ENCODE assay signal across 9 mouse cellular contexts in genomic region chr1:182958824-182959223, GRCm38 (mm10). TPM values are rescaled to one million over a fixed set of nuclear protein-coding genes. Genes with fewer than 3 reads are reported as not detected.
A peak's percentile ranks its signal among the peaks of the same experiment; 100 is the strongest.
DNase-seq lines count a peak whose midpoint lies in the region; ATAC-seq and TF ChIP-seq lines count a peak whose summit lies in the region.
"Had no signal": no experiment of that assay in that cellular context is flagged by ENCODE, and none has a peak within 500 bp of the region (broad histone marks: within the 10 kb centered on the region; RNA-seq: fewer than 3 reads in every experiment).

No protein-coding gene starts in this region.

- H3K4me3 ChIP-seq in heart, embryonic 15.5 days, result peak overlapping the region; percentile 53; the same call in 1 of the 2 replicates
- 0 out of 2 replicates have a peak overlapping the region, but pooled peaks have one; percentile 34 for H3K4me3 ChIP-seq in embryonic facial prominence, embryonic 12.5 days
- H3K4me3 ChIP-seq in hindbrain, postnatal 0 days (ENCODE audit: low read length), result no peak overlapping the region
- H3K4me3 ChIP-seq in midbrain, embryonic 13.5 days (replicated peaks), result 0 out of 2 replicates have a peak overlapping the region, but pooled peaks have one; percentile 40

- peaks cover 56% of the 10 kb centered on the region for H3K4me1 ChIP-seq in heart, embryonic 15.5 days (replicated peaks)
- peaks cover 10% of the 10 kb centered on the region; the same call in 1 of the 2 replicates for H3K4me1 ChIP-seq in embryonic facial prominence, embryonic 12.5 days
- H3K4me1 ChIP-seq in hindbrain, postnatal 0 days (ENCODE audit: insufficient read depth, low read length), result peaks cover 8% of the 10 kb centered on the region; the same call in 1 of the 2 replicates
- H3K4me1 ChIP-seq in midbrain, embryonic 13.5 days (replicated peaks), result peaks cover 42% of the 10 kb centered on the region

- TF ChIP-seq CTCF in hindbrain, postnatal 0 days (IDR thresholded peaks at IDR 0.05; ENCODE audit: low read depth), result no peak

- peak overlapping the region; percentile 82 for H3K4me2 ChIP-seq in heart, embryonic 15.5 days
- H3K4me2 ChIP-seq in embryonic facial prominence, embryonic 12.5 days (replicated peaks), result peak overlapping the region; percentile 68
- peak overlapping the region; percentile 69 for H3K4me2 ChIP-seq in hindbrain, postnatal 0 days (ENCODE audit: low read depth, low read length)
- peak overlapping the region; percentile 64 for H3K4me2 ChIP-seq in midbrain, embryonic 13.5 days (replicated peaks)

- 62% methylated on average over 3 of the region's 3 CpGs for WGBS in heart, embryonic 15.5 days
- 28% methylated on average over 3 of the region's 3 CpGs for WGBS in embryonic facial prominence, embryonic 12.5 days
- 61% methylated on average over 3 of the region's 3 CpGs for WGBS in hindbrain, postnatal 0 days
- WGBS in midbrain, embryonic 13.5 days, result 52% methylated on average over 3 of the region's 3 CpGs

- H3K36me3 ChIP-seq in heart, embryonic 15.5 days, result no peaks in the 10 kb centered on the region
- no peaks in the 10 kb centered on the region for H3K36me3 ChIP-seq in embryonic facial prominence, embryonic 12.5 days
- H3K36me3 ChIP-seq in hindbrain, postnatal 0 days (ENCODE audit: insufficient read depth, low read length), result no peaks in the 10 kb centered on the region
- no peaks in the 10 kb centered on the region for H3K36me3 ChIP-seq in midbrain, embryonic 13.5 days

- 0 out of 2 replicates have a peak overlapping the region, but pooled peaks have one; percentile 1 for H3K9ac ChIP-seq in heart, embryonic 15.5 days
- H3K9ac ChIP-seq in embryonic facial prominence, embryonic 12.5 days, result no peak overlapping the region
- H3K9ac ChIP-seq in hindbrain, postnatal 0 days (replicated peaks; ENCODE audit: low read length), result no peak overlapping the region
- no peak overlapping the region for H3K9ac ChIP-seq in midbrain, embryonic 13.5 days (replicated peaks)

- H3K27ac ChIP-seq in heart, embryonic 15.5 days, result peak overlapping the region; percentile 80
- no peak overlapping the region for H3K27ac ChIP-seq in embryonic facial prominence, embryonic 12.5 days
- H3K27ac ChIP-seq in hindbrain, postnatal 0 days, result no peak overlapping the region; the same call in 1 of the 2 replicates
- H3K27ac ChIP-seq in midbrain, embryonic 13.5 days, result peak overlapping the region; percentile 4; the same call in 1 of the 2 replicates

- H3K9me3 ChIP-seq in heart, embryonic 15.5 days (replicated peaks), result no peaks in the 10 kb centered on the region
- H3K9me3 ChIP-seq in embryonic facial prominence, embryonic 12.5 days, result no peaks in the 10 kb centered on the region
- no peaks in the 10 kb centered on the region for H3K9me3 ChIP-seq in hindbrain, postnatal 0 days (ENCODE audit: low read length)
- H3K9me3 ChIP-seq in midbrain, embryonic 13.5 days, result no peaks in the 10 kb centered on the region

- DNase-seq in heart, adult 18-20 months, result no peak
- DNase-seq in hindbrain, postnatal 0 days (ENCODE audit: low spot score), result no peak
- no peak for DNase-seq in ovary, postnatal 10 days (ENCODE audit: low spot score)
- no peak for DNase-seq in layer of hippocampus, postnatal 36 days
- no peak for DNase-seq in cerebellum, adult 18-20 months
- DNase-seq: layer of hippocampus, adult 9-11 months had no signal

- ATAC-seq in heart, embryonic 15.5 days (replicated peaks; ENCODE audit: insufficient number of reproducible peaks, insufficient read depth, low FRiP score, low read depth), result no peak
- no peak; the same call in 1 of the 2 replicates for ATAC-seq in embryonic facial prominence, embryonic 12.5 days (ENCODE audit: insufficient number of reproducible peaks, insufficient read depth, low FRiP score, low TSS enrichment)
- no peak for ATAC-seq in hindbrain, postnatal 0 days
- ATAC-seq in midbrain, embryonic 13.5 days, result peak; percentile 18; the same call in 1 of the 2 replicates

- H3K27me3 ChIP-seq in heart, embryonic 15.5 days, result no peaks in the 10 kb centered on the region
- H3K27me3 ChIP-seq in embryonic facial prominence, embryonic 12.5 days, result 0 out of 2 replicates have a peak, but pooled peaks cover 5% of the 10 kb centered on the region
- H3K27me3 ChIP-seq in hindbrain, postnatal 0 days (ENCODE audit: insufficient read depth, low read length), result no peaks in the 10 kb centered on the region
- peaks cover 33% of the 10 kb centered on the region for H3K27me3 ChIP-seq in midbrain, embryonic 13.5 days

RNA-seq across cellular contexts. Expression of gene Tlr5, which starts 4.2 kb away (rescaled TPM):
- polyA plus RNA-seq in heart, embryonic 15.5 days (2015; fragmentation: Nextera tagmentation; extraction: Ambion mirVana), result 1.8 and 2.4 TPM in 2 replicates
- total RNA-seq in heart, adult 18-20 months (2021), result 1 to 10 TPM; 1.0 to 1.8 TPM
- polyA plus RNA-seq in embryonic facial prominence, embryonic 12.5 days (2016; fragmentation: Nextera tagmentation; extraction: Ambion mirVana), result 0.51 and 0.52 TPM in 2 replicates
- 0.47 and 1.4 TPM in 2 replicates for total RNA-seq in hindbrain, postnatal 0 days (2014; rRNA removed)
- 0.30 and 0.55 TPM in 2 replicates for polyA plus RNA-seq in hindbrain, postnatal 0 days (2015; fragmentation: Nextera tagmentation; extraction: Ambion mirVana)
- polyA plus RNA-seq in midbrain, embryonic 13.5 days (2015; fragmentation: Nextera tagmentation; extraction: Ambion mirVana), result 0.30 and 0.39 TPM in 2 replicates
- total RNA-seq in layer of hippocampus, postnatal 36 days (2021), result under 1 TPM; 0.17 to 0.33 TPM

Comparison
In these comparisons a context has a peak if more than half of its experiments do, and no peak if none do; other contexts are left out.
1. H3K27ac ChIP-seq: peak in heart, embryonic 15.5 days (single experiment) and midbrain, embryonic 13.5 days (single experiment); none in embryonic facial prominence, embryonic 12.5 days (single experiment) and hindbrain, postnatal 0 days (single experiment).
2. Peak in every context shown above with its lines, with median percentiles within 50 percentile points of each other: H3K4me2 ChIP-seq.